Mouse (Mus musculus) heart, postnatal 36 days (tissue): Measurements from ENCODE around the gene Slc25a23. TPM values are rescaled to one million over a fixed set of nuclear protein-coding genes. Genes with fewer than 3 reads are reported as not detected.

Experiments used
- DNase-seq, 2 experiments: peaks; one replicate each; pipeline ENCODE4 v3.0.0; 2021 to 2022
- intact Hi-C: fragments of 180-260 bp; cut with DNase I; formaldehyde crosslinking; loops from one replicate; pipeline ENCODE4 v1.15.1; 2025
- total RNA-seq, 2 experiments: library from RNA; stranded (reverse); gene quantifications; 2 replicates each; pipeline ENCODE4 v1.2.3; 2021

Gene Slc25a23
- total RNA-seq = 10 to 100 TPM; 58.1 to 69.8 TPM

DNA sequence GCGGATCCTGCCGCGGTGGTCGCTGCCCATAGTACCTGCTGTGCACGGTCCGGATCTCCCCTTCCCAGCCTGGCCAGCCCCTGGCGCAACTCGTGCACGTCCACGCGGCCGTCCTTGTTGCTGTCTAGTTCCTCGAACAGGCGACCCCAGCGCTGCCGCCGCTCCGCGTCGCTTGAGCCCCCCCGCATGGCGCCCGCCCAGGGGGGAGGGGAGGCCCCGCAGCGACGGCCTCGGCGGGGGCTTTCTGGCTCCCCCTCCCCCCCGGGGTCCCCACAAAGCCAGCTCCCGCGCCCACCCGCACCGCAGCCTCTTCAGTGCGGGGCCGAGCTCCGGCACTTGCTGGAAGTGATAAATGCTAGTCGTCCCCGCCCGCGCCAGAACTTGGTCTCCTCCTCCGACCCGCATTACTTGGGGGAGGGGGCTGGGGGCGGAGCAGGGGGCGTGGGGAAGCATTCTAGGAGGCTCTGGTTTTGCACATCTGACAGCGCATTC is at the start of gene Slc25a23:
TSS of gene Slc25a23 (minus strand) at position 378 of the 492 bp plus-strand sequence.
- intact Hi-C loops = loop anchor here (1.0 kb wide), 1 partner anchor 26 kb away; no protein-coding TSS in a partner anchor
- peak; percentile 63 to 70 for DNase-seq

DNA sequence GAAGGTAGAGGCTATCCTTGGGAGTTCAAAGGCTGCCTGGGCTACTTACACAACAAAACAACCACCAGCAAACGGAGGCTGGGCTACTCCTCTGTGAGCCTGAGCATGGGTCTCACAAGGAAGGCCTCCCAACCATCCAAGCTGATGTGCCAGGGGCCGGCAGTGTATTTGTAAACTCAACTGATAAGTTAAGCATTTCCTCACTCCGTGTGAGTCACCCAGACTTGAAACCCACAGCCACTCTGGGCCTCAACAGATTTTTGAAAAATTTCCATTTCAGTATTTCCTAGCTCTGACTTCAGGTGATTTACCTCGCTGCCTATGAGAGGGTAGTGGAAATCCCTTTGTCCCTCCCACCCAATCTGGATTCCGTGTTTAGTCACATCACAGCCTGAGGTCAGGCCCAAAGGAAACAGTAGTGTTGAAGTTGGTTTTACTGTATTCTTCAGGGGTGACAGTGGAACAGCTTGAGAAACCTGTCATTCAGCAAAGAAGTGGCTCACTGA is 49.1 kb upstream of the Slc25a23 start:
- DNase-seq = no peak
- intact Hi-C loops = no loop called here

DNA sequence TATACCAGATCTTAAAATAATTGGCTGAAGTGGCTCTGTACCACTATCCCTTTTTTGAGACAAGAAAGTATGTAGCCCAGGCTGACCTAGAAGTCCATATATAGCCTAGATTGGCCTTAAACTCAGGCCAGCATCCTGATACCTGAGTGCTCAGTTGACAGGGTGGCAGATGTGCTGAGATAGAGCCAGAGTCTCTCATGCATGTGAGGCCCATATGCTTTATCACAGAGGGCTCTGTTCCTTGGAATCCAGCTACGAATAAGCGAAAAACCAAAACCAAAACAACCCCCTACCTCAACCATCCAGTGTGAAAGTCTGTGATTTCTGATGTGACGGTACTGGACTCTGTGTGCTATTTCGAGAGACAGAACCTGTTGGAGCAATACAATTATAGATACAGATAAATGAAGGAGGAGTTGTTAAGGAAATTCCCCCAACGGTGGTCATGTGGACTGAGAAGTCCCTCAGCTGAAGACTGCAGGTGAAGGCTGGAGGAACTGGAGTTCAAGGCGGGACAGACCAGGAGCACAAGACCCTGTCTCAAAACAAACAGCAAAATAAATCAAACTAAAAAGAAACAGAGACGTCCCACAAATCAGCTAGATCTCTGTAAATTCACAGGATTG is 48.5 kb upstream of the Slc25a23 start:
- intact Hi-C loops = no loop called here
- DNase-seq = no peak

GRCm38 (mm10) chr17:57107064-57107463 is 47.4 kb upstream of the Slc25a23 start:
- no peak for DNase-seq
- intact Hi-C loops = no loop called here

- no peak for DNase-seq
- intact Hi-C loops = no loop called here
Measured at GRCm38 (mm10) chr17:57106035-57106368, 46.3 kb upstream of the Slc25a23 start.

DNA sequence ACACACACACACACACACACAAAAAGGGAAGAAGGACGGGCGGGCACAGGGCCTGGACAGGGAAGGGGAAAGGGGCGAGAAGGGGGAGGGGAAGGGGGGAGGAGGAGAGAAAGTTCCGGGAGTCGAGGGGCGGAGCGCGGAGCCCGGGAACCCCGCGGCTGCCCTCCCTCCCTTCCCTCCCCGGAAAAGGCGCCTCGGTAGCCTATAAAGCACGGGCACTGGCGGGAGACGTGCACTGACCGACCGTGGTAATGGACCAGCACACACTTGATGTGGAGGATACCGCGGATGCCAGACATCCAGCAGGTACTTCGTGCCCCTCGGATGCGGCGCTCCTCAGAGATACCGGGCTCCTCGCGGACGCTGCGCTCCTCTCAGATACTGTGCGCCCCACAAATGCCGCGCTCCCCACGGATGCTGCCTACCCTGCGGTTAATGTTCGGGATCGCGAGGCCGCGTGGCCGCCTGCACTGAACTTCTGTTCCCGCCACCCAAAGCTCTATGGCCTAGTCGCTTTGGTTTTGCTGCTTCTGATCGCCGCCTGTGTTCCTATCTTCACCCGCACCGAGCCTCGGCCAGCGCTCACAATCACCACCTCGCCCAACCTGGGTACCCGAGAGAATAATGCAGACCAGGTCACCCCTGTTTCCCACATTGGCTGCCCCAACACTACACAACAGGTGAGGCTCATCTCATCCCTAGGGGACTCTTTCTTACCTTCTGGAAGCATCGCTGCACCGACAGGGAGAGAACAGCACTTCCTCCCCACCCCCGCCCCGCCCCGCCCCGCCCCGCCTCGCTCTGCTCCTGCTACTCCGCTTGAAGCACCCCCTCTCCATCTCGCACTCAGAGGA is 45.7 kb upstream of the Slc25a23 start, which contains the start of gene Tnfsf9:
TSS of gene Tnfsf9 (plus strand) at position 145 of the 854 bp plus-strand sequence.
- intact Hi-C loops = no loop called here
- peak; percentile 42 to 51 for DNase-seq

DNA sequence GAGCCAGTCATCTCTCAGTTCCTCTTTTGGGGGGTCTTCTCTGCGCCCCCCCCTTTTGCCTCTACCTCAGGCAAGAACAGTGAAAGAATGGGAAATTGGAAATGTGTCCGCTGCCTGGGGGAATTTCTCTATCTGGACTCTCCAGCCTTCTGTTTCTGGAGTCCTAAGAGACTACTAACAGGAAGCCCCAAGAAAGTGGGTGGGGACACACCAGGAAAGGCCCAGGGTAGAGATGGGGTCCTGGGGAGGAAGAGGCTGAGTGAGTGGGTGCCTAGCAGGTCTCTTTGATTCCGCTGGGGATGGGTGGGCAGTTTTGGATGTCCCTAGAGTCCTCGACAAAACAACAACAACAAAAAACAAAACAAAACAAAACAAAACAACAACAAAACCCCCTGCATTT is 44.8 kb upstream of the Slc25a23 start:
- no peak for DNase-seq
- intact Hi-C loops = no loop called here

- no peak for DNase-seq
- intact Hi-C loops = no loop called here
Measured at GRCm38 (mm10) chr17:57102276-57102675, 42.6 kb upstream of the Slc25a23 start.

DNA sequence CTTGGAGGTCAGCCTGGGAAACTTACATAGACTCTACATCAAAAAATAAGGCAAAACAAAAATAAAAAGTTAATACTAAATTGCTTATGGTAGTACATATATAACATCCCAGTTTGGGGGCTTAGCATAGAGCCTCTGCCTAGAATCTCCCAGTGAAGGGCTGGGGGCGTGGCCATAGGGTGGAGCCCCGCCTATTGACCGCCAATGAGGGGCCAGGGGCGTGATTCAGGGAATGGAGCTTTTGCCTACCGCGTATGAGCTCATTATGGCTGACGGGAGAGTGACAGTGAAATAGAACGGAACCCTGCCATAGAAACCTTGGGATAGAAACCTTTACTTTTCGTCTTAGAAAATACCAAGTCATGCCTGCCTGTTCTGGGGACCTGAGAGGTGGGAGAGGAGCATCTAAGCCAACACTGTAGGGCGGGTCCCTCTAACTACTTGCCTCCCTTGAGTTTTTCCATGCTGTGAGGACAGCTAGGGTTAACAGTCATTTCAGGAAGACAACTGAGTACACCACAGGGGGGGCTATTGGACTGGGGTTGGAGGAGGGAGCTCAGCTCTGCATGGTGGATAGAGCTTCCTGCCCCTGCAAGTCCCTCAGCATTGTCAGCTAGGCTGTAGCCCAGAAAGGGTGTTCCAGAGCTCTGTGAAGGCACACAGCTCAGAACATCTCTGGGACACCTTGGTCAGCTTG is 40.1 kb upstream of the Slc25a23 start:
- intact Hi-C loops = no loop called here
- DNase-seq = no peak

DNA sequence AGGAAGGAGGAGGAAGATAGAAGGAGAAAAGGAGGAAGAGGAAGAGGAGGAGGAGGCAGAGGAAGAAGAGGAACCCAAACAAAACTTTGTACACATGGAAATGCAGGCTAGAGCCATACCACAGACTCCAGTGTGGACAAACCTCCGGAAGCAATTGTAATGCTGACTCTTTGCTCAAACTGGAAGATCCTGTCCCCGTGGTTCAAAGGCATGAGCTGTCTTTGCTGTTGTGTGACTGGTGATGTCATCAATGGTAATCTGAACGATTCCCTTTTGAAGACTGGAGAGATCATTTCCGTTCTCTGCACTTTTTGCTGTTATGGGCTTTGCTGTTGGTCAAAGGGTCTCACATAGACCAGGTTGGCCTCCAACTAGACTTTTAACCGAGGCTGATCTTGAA is 38.7 kb upstream of the Slc25a23 start:
- intact Hi-C loops = no loop called here
- DNase-seq = no peak

DNA sequence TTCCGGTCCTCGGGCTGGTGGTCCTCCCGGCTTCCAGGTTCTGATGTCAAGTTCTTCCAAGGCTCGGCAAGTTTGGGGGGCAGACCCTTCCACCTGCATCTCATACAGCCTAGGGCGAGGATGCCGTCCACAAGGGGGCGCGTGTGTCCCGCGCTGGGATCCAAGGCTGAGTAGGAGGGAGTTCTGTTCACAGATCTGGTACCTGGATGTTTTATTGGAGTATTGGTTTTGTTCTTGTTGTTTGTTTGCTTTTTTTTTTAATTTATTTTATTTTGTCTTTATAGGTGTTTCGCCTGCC is 36.9 kb upstream of the Slc25a23 start:
- intact Hi-C loops = loop anchor here (1.0 to 2.0 kb wide), 4 partner anchors 36 to 238 kb away; partner anchors contain the start of gene Alkbh7

DNA sequence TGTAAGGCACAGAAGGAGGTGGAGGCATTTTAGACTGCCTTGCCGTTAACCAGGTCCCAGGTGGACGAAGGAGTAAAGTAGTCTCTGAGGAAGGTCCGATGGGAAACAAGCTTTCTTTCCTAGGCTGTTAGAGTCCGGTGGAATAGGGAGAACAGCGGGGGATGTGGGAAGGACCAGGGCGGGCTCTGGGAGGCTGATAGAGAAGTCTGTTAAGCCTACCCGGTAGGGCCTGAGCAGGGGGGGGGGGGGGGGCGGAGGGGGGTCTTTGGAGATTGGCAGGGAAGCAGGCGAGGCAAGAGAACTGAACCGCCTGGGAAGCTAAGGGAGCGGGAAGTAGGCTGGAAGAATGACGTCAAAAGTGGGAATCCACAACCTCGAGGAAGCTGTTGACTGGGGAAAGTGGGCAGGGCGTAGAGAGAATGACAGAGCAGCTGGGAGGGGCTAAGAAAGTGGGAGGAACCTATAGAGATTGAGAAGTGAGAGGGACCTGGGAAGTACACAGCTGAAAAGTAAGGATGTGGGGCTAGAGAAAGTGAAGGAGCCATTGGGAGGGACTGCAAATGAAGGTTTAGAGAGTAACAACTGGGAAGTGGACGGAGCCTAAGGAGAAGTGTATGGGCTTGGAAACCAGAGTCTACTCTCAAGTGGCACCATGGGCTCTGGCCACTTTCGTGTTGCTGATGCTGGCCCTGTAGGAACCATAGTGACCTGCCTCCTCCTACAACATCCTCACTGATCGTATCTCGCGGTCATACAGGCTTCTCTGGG is 36.4 kb upstream of the Slc25a23 start:
- DNase-seq = peak; percentile 55 to 66
- intact Hi-C loops = loop anchor here (1.0 to 2.0 kb wide), 4 partner anchors 36 to 239 kb away; partner anchors contain the start of gene Alkbh7

More for the DNA sequence above, 36.9 kb upstream of the Slc25a23 start:
- DNase-seq = peak; percentile 89 to 90

- no peak for DNase-seq
- intact Hi-C loops = no loop called here
Measured at GRCm38 (mm10) chr17:57094222-57094621, 34.6 kb upstream of the Slc25a23 start.

GRCm38 (mm10) chr17:57087049-57087832 is 27.6 kb upstream of the Slc25a23 start, which contains the start of gene Tubb4a:
Gene Tubb4a, minus strand, starts transcription at chr17:57087782.
- intact Hi-C loops = no loop called here
- peak in 1 of 2 experiments; percentile 35 for DNase-seq

GRCm38 (mm10) chr17:57085970-57086757 is 26.5 kb upstream of the Slc25a23 start:
- no peak for DNase-seq
- intact Hi-C loops = no loop called here

GRCm38 (mm10) chr17:57082481-57082880 is 22.8 kb upstream of the Slc25a23 start:
- intact Hi-C loops = no loop called here
- no peak for DNase-seq

DNA sequence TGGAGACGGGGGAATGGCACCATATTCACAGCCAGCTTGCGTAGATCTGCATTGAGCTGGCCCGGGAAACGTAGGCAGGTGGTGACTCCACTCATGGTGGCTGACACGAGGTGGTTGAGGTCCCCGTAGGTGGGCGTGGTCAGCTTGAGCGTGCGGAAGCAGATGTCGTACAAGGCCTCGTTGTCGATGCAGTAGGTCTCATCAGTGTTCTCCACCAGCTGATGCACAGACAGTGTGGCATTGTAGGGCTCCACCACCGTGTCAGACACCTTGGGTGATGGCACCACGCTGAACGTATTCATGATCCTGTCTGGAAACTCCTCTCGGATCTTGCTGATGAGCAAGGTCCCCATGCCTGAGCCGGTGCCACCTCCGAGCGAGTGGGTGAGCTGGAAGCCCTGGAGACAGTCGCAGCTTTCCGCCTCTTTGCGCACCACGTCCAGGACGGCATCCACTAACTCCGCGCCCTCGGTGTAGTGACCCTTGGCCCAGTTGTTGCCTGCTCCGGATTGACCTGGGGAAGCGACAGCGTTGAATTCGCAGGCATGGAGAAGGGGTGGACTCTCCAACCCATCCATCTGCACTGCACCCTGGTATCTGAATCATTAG is 21.7 kb upstream of the Slc25a23 start:
- intact Hi-C loops = no loop called here
- no peak for DNase-seq

DNA sequence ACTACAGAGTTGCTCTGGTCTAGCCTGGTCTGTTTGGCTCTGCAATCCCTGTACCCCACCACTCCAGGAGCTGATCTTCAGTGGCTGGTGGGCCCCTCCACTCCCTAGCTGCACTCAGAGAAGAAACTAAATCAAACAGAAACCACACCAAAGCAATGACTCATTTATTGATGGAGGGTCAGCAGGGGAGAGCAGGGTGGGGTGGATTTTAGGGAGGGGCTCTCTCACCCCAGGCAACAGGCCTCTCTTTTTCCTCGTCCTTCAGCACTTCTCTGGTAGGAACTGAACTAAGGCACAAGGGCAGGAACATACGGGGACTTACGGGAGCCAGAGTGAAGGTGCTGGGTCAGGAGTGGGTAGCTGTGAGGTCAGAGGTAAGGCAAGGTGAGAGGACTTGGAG is 20.3 kb upstream of the Slc25a23 start:
- intact Hi-C loops = no loop called here
- no peak for DNase-seq
